ENCODE assay signal across 8 mouse cellular contexts in the genomic region with DNA sequence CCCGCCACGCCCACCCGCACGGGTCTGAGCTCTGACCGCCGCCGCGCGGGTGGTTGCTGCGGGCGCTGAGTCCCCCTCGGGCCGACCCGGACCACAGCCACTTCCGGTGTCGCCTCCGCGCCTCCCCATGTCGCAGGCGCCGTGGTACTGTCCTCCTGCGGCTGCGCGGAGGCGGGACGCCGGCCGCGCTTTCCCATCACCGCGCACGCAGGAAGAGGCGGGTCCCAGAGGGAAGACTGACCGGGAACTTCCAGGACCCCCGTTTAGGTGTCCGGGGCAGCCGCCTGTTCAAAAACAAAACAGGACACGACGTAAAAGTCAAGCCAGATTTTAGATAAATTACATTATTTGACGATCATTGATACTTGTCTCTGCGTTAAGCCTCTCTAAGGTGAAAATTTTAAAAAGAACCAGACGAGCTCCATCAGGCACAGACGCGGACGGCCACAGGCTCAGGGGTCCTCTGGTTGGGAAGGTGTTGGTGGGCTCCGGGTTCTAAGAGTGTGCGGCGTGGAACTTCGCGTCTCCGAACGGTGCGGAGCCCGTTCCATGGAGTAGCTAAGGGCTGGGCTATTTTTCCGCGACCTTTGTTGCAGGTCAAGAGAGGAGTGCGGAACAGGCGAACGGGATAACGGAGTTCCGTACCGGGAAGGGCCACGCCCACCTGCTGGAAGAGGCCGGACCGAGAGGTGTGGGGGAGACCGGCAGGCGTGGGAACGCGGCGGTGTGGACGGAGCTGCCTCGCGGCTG. TPM values are rescaled to one million over a fixed set of nuclear protein-coding genes. Genes with fewer than 3 reads are reported as not detected.
A peak's percentile ranks its signal among the peaks of the same experiment; 100 is the strongest.
DNase-seq lines count a peak whose midpoint lies in the region; ATAC-seq and TF ChIP-seq lines count a peak whose summit lies in the region.

Gene Fam104a (minus strand): TSS at position 199 of the 750 bp plus-strand sequence.
Gene D11Wsu47e (plus strand): TSS at position 456 of the 750 bp plus-strand sequence.

- H3K36me3 ChIP-seq in G1E (replicated peaks), result peaks cover 31% of the 10 kb centered on the region
- H3K36me3 ChIP-seq in forebrain, postnatal 0 days (ENCODE audit: insufficient read depth), result peaks cover 16% of the 10 kb centered on the region
- peaks cover 12% of the 10 kb centered on the region for H3K36me3 ChIP-seq in lung, embryonic 15.5 days

- H3K4me3 ChIP-seq in G1E (ENCODE audit: low read depth, low read length), result peak within 1 kb of the TSS; percentile 99
- H3K4me3 ChIP-seq in forebrain, postnatal 0 days (ENCODE audit: low read depth, low read length), result peak within 1 kb of the TSS; percentile 88
- H3K4me3 ChIP-seq in lung, embryonic 15.5 days, result peak within 1 kb of the TSS; percentile 99

- ATAC-seq in G1E (ENCODE audit: extremely low read depth, insufficient number of reproducible peaks, low FRiP score, poor library complexity, severe bottlenecking), result peak; percentile 52
- peak; percentile 98 for ATAC-seq in forebrain, postnatal 0 days
- peak; percentile 93 for ATAC-seq in lung, embryonic 15.5 days (ENCODE audit: borderline replicate concordance, extremely low read depth, low FRiP score, low TSS enrichment)

- H3K27me3 ChIP-seq in G1E (ENCODE audit: insufficient read depth, low read length), result no peaks in the 10 kb centered on the region
- no peaks in the 10 kb centered on the region for H3K27me3 ChIP-seq in forebrain, postnatal 0 days (ENCODE audit: insufficient read depth, low read length)
- no peaks in the 10 kb centered on the region for H3K27me3 ChIP-seq in lung, embryonic 15.5 days

- H3K4me2 ChIP-seq in forebrain, postnatal 0 days (ENCODE audit: low read depth), result peak within 1 kb of the TSS; percentile 94
- H3K4me2 ChIP-seq in lung, embryonic 15.5 days, result peak within 1 kb of the TSS; percentile 83

- H3K9ac ChIP-seq in forebrain, postnatal 0 days, result peak within 1 kb of the TSS; percentile 87
- peak within 1 kb of the TSS; percentile 90 for H3K9ac ChIP-seq in lung, embryonic 15.5 days

- H3K4me1 ChIP-seq in G1E (ENCODE audit: insufficient read depth, low read depth, low read length), result peaks cover 58% of the 10 kb centered on the region
- peaks cover 16% of the 10 kb centered on the region for H3K4me1 ChIP-seq in forebrain, postnatal 0 days (ENCODE audit: insufficient read depth)
- peaks cover 30% of the 10 kb centered on the region for H3K4me1 ChIP-seq in lung, embryonic 15.5 days

- no peak for TF ChIP-seq CTCF in G1E (IDR thresholded peaks at IDR 0.05; ENCODE audit: low read depth, low read length)
- TF ChIP-seq CTCF in forebrain, postnatal 0 days (IDR thresholded peaks at IDR 0.05; ENCODE audit: low read depth), result no peak

- WGBS in forebrain, postnatal 0 days, result 2% methylated on average over 73 of the region's 73 CpGs
- under 1% methylated on average over 72 of the region's 73 CpGs for WGBS in lung, embryonic 15.5 days

- H3K9me3 ChIP-seq in G1E (replicated peaks), result no peaks in the 10 kb centered on the region
- H3K9me3 ChIP-seq in forebrain, postnatal 0 days (ENCODE audit: low read length), result no peaks in the 10 kb centered on the region
- H3K9me3 ChIP-seq in lung, embryonic 15.5 days, result no peaks in the 10 kb centered on the region

- peak; percentile 92 for DNase-seq in G1E (ENCODE audit: low spot score)
- DNase-seq in cerebellum, adult 18-20 months, result peak; percentile 94 to 97
- peak; percentile 98 for DNase-seq in forebrain, postnatal 0 days
- peak; percentile 96 for DNase-seq in heart, postnatal 4 days
- DNase-seq in layer of hippocampus, adult 8-10 months (ENCODE audit: low spot score in 2 of 2), result peak; percentile 93 to 94
- DNase-seq in ovary, adult 18-20 months (ENCODE audit: low spot score), result peak; percentile 93
- peak; percentile 95 for DNase-seq in thymus, postnatal 0 days (ENCODE audit: low spot score)

- H3K27ac ChIP-seq in forebrain, postnatal 0 days (ENCODE audit: low read depth, low read length), result peak within 1 kb of the TSS; percentile 92
- peak within 1 kb of the TSS; percentile 96 for H3K27ac ChIP-seq in lung, embryonic 15.5 days

RNA-seq across cellular contexts. Expression of gene Fam104a, which starts in this region (rescaled TPM):
- total RNA-seq in G1E (2014; fragmentation: Nextera tagmentation), result 43.8 and 44.1 TPM in 2 replicates
- 35.8 and 35.9 TPM in 2 replicates for total RNA-seq in G1E (2017)
- polyA plus RNA-seq in G1E (2012), result 111 and 150 TPM in 2 replicates
- 37.6 and 38.7 TPM in 2 replicates for total RNA-seq in forebrain, postnatal 0 days (2014; rRNA removed)
- 54.7 and 58.9 TPM in 2 replicates for polyA plus RNA-seq in forebrain, postnatal 0 days (2015; fragmentation: Nextera tagmentation; extraction: Ambion mirVana)
- total RNA-seq in heart, postnatal 4 days (2021), result 10 to 100 TPM; 25.2 to 27.3 TPM
- 10 to 100 TPM; 26.8 to 28.6 (median 27.6) TPM for total RNA-seq in layer of hippocampus, adult 8-10 months (2022)
- 43.7 and 44.6 TPM in 2 replicates for polyA plus RNA-seq in lung, embryonic 15.5 days (2015; fragmentation: Nextera tagmentation; extraction: Ambion mirVana)
- 53.3 and 54.7 TPM in 2 replicates for polyA plus RNA-seq in thymus, postnatal 0 days (2015; fragmentation: Nextera tagmentation; extraction: Ambion mirVana)

RNA-seq across cellular contexts. Expression of gene D11Wsu47e, which starts in this region (rescaled TPM):
- total RNA-seq in G1E (2014; fragmentation: Nextera tagmentation) (14.9 and 20.2 TPM in 2 replicates), G1E (2017) (14.0 and 16.1 TPM in 2 replicates)
- 6.5 and 7.0 TPM in 2 replicates for polyA plus RNA-seq in G1E (2012)
- 34.2 and 36.7 TPM in 2 replicates for total RNA-seq in forebrain, postnatal 0 days (2014; rRNA removed)
- polyA plus RNA-seq in forebrain, postnatal 0 days (2015; fragmentation: Nextera tagmentation; extraction: Ambion mirVana), result 23.4 and 25.7 TPM in 2 replicates
- total RNA-seq in heart, postnatal 4 days (2021), result 1 to 10 TPM; 9.1 to 9.9 TPM
- 10 to 100 TPM; 14.1 to 17.1 (median 15.7) TPM for total RNA-seq in layer of hippocampus, adult 8-10 months (2022)
- 19.7 and 20.6 TPM in 2 replicates for polyA plus RNA-seq in lung, embryonic 15.5 days (2015; fragmentation: Nextera tagmentation; extraction: Ambion mirVana)
- 15.7 and 17.0 TPM in 2 replicates for polyA plus RNA-seq in thymus, postnatal 0 days (2015; fragmentation: Nextera tagmentation; extraction: Ambion mirVana)

Comparison
In these comparisons a context has a peak if more than half of its experiments do, and no peak if none do; other contexts are left out.
1. Peak in every context shown above with its lines: DNase-seq, ATAC-seq, H3K4me3 ChIP-seq and H3K27ac ChIP-seq.